16 mouse cellular contexts compared by ENCODE assay signal in genomic region chr17:26894342-26894741, GRCm38 (mm10). TPM values are rescaled to one million over a fixed set of nuclear protein-coding genes. Genes with fewer than 3 reads are reported as not detected.
A peak's percentile ranks its signal among the peaks of the same experiment; 100 is the strongest.
DNase-seq lines count a peak whose midpoint lies in the region; ATAC-seq lines count a peak whose summit lies in the region.
"Had no signal": no experiment of that assay in that cellular context is flagged by ENCODE, and none has a peak within 500 bp of the region (broad histone marks: within the 10 kb centered on the region; RNA-seq: fewer than 3 reads in every experiment).

No protein-coding gene starts in this region.

- H3K9me3 ChIP-seq in forebrain, embryonic 16.5 days (ENCODE audit: control insufficient read depth, low read length), result no peaks in the 10 kb centered on the region
- no peaks in the 10 kb centered on the region for H3K9me3 ChIP-seq in forebrain, embryonic 11.5 days (ENCODE audit: control insufficient read depth, low read length)

- no peak overlapping the region for H3K9ac ChIP-seq in forebrain, embryonic 16.5 days (replicated peaks; ENCODE audit: low read depth, low read length)
- H3K9ac ChIP-seq in forebrain, embryonic 11.5 days (ENCODE audit: low read length), result no peak overlapping the region

- peaks cover 21% of the 10 kb centered on the region for H3K4me1 ChIP-seq in forebrain, embryonic 16.5 days (replicated peaks; ENCODE audit: control insufficient read depth, insufficient read depth, low read length)
- H3K4me1 ChIP-seq in forebrain, embryonic 11.5 days (replicated peaks; ENCODE audit: control insufficient read depth, insufficient read depth, low read length), result peaks cover 8% of the 10 kb centered on the region; the same call in 1 of the 2 replicates

- no peaks in the 10 kb centered on the region for H3K36me3 ChIP-seq in forebrain, embryonic 16.5 days (ENCODE audit: control insufficient read depth, insufficient read depth)
- no peaks in the 10 kb centered on the region for H3K36me3 ChIP-seq in forebrain, embryonic 11.5 days (ENCODE audit: control insufficient read depth, insufficient read depth, low read length)
- H3K36me3 ChIP-seq: G1E had no signal

- H3K4me2 ChIP-seq in forebrain, embryonic 16.5 days (ENCODE audit: low read length), result no peak overlapping the region
- no peak overlapping the region for H3K4me2 ChIP-seq in forebrain, embryonic 11.5 days (ENCODE audit: low read depth, low read length, severe bottlenecking)

- 74% methylated on average over 6 of the region's 6 CpGs for WGBS in forebrain, embryonic 16.5 days
- WGBS in forebrain, embryonic 11.5 days, result 86% methylated on average over 6 of the region's 6 CpGs

- intact Hi-C loops in left cerebral cortex, postnatal 36 days (cut with DNase I), result no loop called here

- H3K27ac ChIP-seq in forebrain, embryonic 16.5 days (ENCODE audit: low read length), result peak overlapping the region; percentile 66; the same call in 1 of the 2 replicates
- H3K27ac ChIP-seq in forebrain, embryonic 11.5 days (ENCODE audit: low read depth, low read length), result no peak overlapping the region

- ATAC-seq in forebrain, embryonic 16.5 days, result 0 out of 2 replicates have a peak, but pooled peaks have one; percentile 34
- ATAC-seq in forebrain, embryonic 11.5 days (replicated peaks; ENCODE audit: low FRiP score), result no peak

- DNase-seq in forebrain, embryonic 11.5 days (ENCODE audit: low spot score), result no peak
- peak; percentile 46 for DNase-seq in layer of hippocampus, adult 11-12 months (ENCODE audit: low spot score)
- no peak for DNase-seq in layer of hippocampus, postnatal 10 days (ENCODE audit: low spot score in 2 of 2)
- DNase-seq in right cerebral cortex, adult 18-20 months, result peak; percentile 66
- DNase-seq in right cerebral cortex, postnatal 25 days, result no peak
- peak; percentile 40 to 42 for DNase-seq in left cerebral cortex, postnatal 36 days (ENCODE audit: low spot score in 2 of 2)
- no peak for DNase-seq in cerebellum, adult 11-12 months
- DNase-seq: cerebellum, postnatal 25 days; heart, postnatal 14 days; kidney, adult 11 months; midbrain, embryonic 14.5 days; thymus, postnatal 25 days had no signal

- H3K4me3 ChIP-seq in forebrain, embryonic 16.5 days (replicated peaks; ENCODE audit: low read length), result no peak overlapping the region
- H3K4me3 ChIP-seq in forebrain, embryonic 11.5 days (ENCODE audit: low read depth, low read length), result no peak overlapping the region

- H3K27me3 ChIP-seq in forebrain, embryonic 16.5 days (replicated peaks; ENCODE audit: control insufficient read depth, insufficient read depth, low read length), result no peaks in the 10 kb centered on the region
- no peaks in the 10 kb centered on the region for H3K27me3 ChIP-seq in forebrain, embryonic 11.5 days (ENCODE audit: control insufficient read depth, insufficient read depth, low read length)

RNA-seq across cellular contexts. Expression of gene Kifc5b, which starts 22.5 kb away (rescaled TPM):
- polyA plus RNA-seq in forebrain, embryonic 16.5 days (2015; fragmentation: Nextera tagmentation; extraction: Ambion mirVana), result 3.1 and 6.8 TPM in 2 replicates
- 11.1 and 11.3 TPM in 2 replicates for polyA plus RNA-seq in forebrain, embryonic 11.5 days (2014; fragmentation: Nextera tagmentation; extraction: Ambion mirVana)
- 1 to 10 TPM; 4.0 to 5.8 TPM for total RNA-seq in layer of hippocampus, postnatal 10 days (2021)
- total RNA-seq in left cerebral cortex, postnatal 36 days (2021), result 1 to 10 TPM; 1.9 to 4.2 TPM

RNA-seq across cellular contexts. Expression of gene Phf1, which starts 38.5 kb away (rescaled TPM):
- 16.2 and 19.7 TPM in 2 replicates for polyA plus RNA-seq in forebrain, embryonic 16.5 days (2015; fragmentation: Nextera tagmentation; extraction: Ambion mirVana)
- polyA plus RNA-seq in forebrain, embryonic 11.5 days (2014; fragmentation: Nextera tagmentation; extraction: Ambion mirVana), result 4.5 and 4.9 TPM in 2 replicates
- total RNA-seq in layer of hippocampus, postnatal 10 days (2021), result 10 to 100 TPM; 23.0 to 23.9 TPM
- 10 to 100 TPM; 28.9 to 30.8 TPM for total RNA-seq in left cerebral cortex, postnatal 36 days (2021)

RNA-seq across cellular contexts. Expression of gene Cuta, which starts 45.0 kb away (rescaled TPM):
- 137 and 138 TPM in 2 replicates for polyA plus RNA-seq in forebrain, embryonic 16.5 days (2015; fragmentation: Nextera tagmentation; extraction: Ambion mirVana)
- 141 and 154 TPM in 2 replicates for polyA plus RNA-seq in forebrain, embryonic 11.5 days (2014; fragmentation: Nextera tagmentation; extraction: Ambion mirVana)
- total RNA-seq in layer of hippocampus, postnatal 10 days (2021), result 100 to 1,000 TPM; 106 to 112 TPM
- 100 to 1,000 TPM in 1 of 2 experiments, 10 to 100 TPM in 1; 99.1 to 111 TPM for total RNA-seq in left cerebral cortex, postnatal 36 days (2021)

RNA-seq across cellular contexts. Expression of gene Syngap1, which starts 46.7 kb away (rescaled TPM):
- polyA plus RNA-seq in forebrain, embryonic 16.5 days (2015; fragmentation: Nextera tagmentation; extraction: Ambion mirVana), result 5.4 and 5.8 TPM in 2 replicates
- polyA plus RNA-seq in forebrain, embryonic 11.5 days (2014; fragmentation: Nextera tagmentation; extraction: Ambion mirVana), result 3.2 and 4.2 TPM in 2 replicates
- total RNA-seq in layer of hippocampus, postnatal 10 days (2021), result 100 to 1,000 TPM; 450 to 479 TPM
- 100 to 1,000 TPM; 419 to 475 TPM for total RNA-seq in left cerebral cortex, postnatal 36 days (2021)

RNA-seq across cellular contexts. Expression of gene Nkx2-5, which starts 49.5 kb away (rescaled TPM):
- polyA plus RNA-seq in forebrain, embryonic 16.5 days (2015; fragmentation: Nextera tagmentation; extraction: Ambion mirVana), result not detected in 2 replicates
- not detected in 2 replicates for polyA plus RNA-seq in forebrain, embryonic 11.5 days (2014; fragmentation: Nextera tagmentation; extraction: Ambion mirVana)
- total RNA-seq in layer of hippocampus, postnatal 10 days (2021), result not detected
- total RNA-seq in left cerebral cortex, postnatal 36 days (2021), result not detected
- total RNA-seq: G1E; layer of hippocampus, postnatal 14 days had no signal
- polyA plus RNA-seq: G1E; liver, embryonic 16.5 days; midbrain, embryonic 14.5 days had no signal

Comparison
In these comparisons a context has a peak if more than half of its experiments do, and no peak if none do; other contexts are left out.
1. DNase-seq: peak in layer of hippocampus, adult 11-12 months (single experiment), right cerebral cortex, adult 18-20 months (single experiment) and left cerebral cortex, postnatal 36 days (2 of 2); none in forebrain, embryonic 11.5 days (single experiment), layer of hippocampus, postnatal 10 days (0 of 2), right cerebral cortex, postnatal 25 days (single experiment) and cerebellum, adult 11-12 months (single experiment).